Mouse (Mus musculus) heart, adult 2 months (tissue): ENCODE data around the gene Ppp1r8. TPM values are rescaled to one million over a fixed set of nuclear protein-coding genes. Genes with fewer than 3 reads are reported as not detected.
A peak's percentile ranks its signal among the peaks of the same experiment; 100 is the strongest.

ENCODE experiments used
- DNase-seq, 2 experiments: peaks; one replicate each; pipeline ENCODE4 v3.0.0; 2021
- H3K27ac ChIP-seq: fragments of 200-600 bp; 2 replicates; pipeline ENCODE4 v1.8.1; 2022
- H3K27me3 ChIP-seq: fragments of 200-500 bp; 2 replicates; pipeline ENCODE4 v1.6.1; 2012; ENCODE audit warnings: mild to moderate bottlenecking, low read length, inconsistent platforms, mixed read lengths; ENCODE audit not compliant: control insufficient read depth, insufficient read depth
- H3K36me3 ChIP-seq: fragments of 200-500 bp; 2 replicates; pipeline ENCODE4 v1.6.1; 2012; ENCODE audit warnings: low read length, inconsistent platforms; ENCODE audit not compliant: control insufficient read depth, insufficient read depth
- H3K4me1 ChIP-seq: fragments of 200-500 bp; 2 replicates; pipeline ENCODE4 v1.6.1; 2011; ENCODE audit warnings: low read length; ENCODE audit not compliant: control insufficient read depth, insufficient read depth
- H3K4me3 ChIP-seq: fragments of 200-600 bp; 2 replicates; pipeline ENCODE4 v1.8.1; 2022
- H3K79me2 ChIP-seq: fragments of 200-500 bp; replicated peaks from 2 replicates; pipeline ENCODE4 v1.6.1; 2012; ENCODE audit warnings: mild to moderate bottlenecking, inconsistent platforms, low read length, moderate library complexity, mixed read lengths; ENCODE audit not compliant: control insufficient read depth, insufficient read depth
- H3K9ac ChIP-seq: fragments of 200-500 bp; 2 replicates; pipeline ENCODE4 v1.6.1; 2012; ENCODE audit warnings: low read depth, mild to moderate bottlenecking, control low read depth, inconsistent platforms, low read length, mixed read lengths
- CTCF ChIP-seq: fragments of 200-600 bp; IDR thresholded peaks from 2 replicates; pipeline ENCODE4 v1.8.1; 2022; ENCODE audit warnings: antibody characterized with exemption, mild to moderate bottlenecking, moderate library complexity
- EP300 ChIP-seq: fragments of 200-500 bp; IDR thresholded peaks from 2 replicates; pipeline ENCODE4 v1.6.1; 2011; ENCODE audit warnings: low read depth, low read length, control low read depth; ENCODE audit not compliant: insufficient read depth
- POLR2A ChIP-seq: fragments of 200-500 bp; IDR thresholded peaks from 2 replicates; pipeline ENCODE4 v1.6.1; 2011; ENCODE audit warnings: mild to moderate bottlenecking, low read depth, low read length, control low read depth; ENCODE audit not compliant: insufficient read depth
- WGBS: fragments of 180-500 bp; shearing (Covaris S2); methylation state at CpG from one replicate; pipeline ENCODE4 v1.1.7; 2018; 5-methylcytosine and 5-hydroxymethylcytosine counted together
- intact Hi-C: fragments of 180-260 bp; cut with DNase I; formaldehyde crosslinking; loops from one replicate; pipeline ENCODE4 v1.15.1; 2025
- polyA plus RNA-seq: library from polyadenylated mRNA; depleted of rRNA; stranded (reverse); fragments of >200 nt; gene quantifications from 2 replicates; pipeline ENCODE4 v1.2.3, GENCODE M21; 2012; rRNA removed
- total RNA-seq, 2 experiments: library from RNA; stranded (reverse); gene quantifications; 2 replicates each; pipeline ENCODE4 v1.2.3; 2021

The Ppp1r8 gene
- total and polyA plus RNA-seq, 3 experiments, result 18.2 to 19.3 (median 18.2) TPM

DNA sequence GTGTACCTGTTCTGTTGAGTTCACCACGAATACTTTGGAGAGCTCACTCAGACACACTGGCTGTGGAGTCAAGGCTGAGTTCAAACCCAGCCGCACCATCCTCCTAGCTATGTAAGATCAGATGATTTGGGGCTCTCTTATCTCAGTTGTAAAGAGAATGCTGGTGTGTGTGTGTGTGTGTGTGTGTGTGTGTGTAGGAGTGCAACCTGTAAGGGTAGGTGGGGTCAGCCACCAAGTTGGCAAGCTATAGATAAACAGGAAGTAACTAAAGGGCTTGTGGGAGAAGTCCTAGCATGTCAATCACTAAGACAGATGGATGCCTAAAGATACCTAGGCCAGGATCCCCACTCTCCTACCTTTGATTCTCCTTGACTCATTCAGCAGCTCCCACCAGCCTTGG, 59.2 kb downstream of the Ppp1r8 start:
- no peaks in the 10 kb centered on the region for H3K79me2 ChIP-seq
- H3K36me3 ChIP-seq, result no peaks in the 10 kb centered on the region
- no peaks in the 10 kb centered on the region for H3K4me1 ChIP-seq
- no peak overlapping the region for H3K4me3 ChIP-seq
- 82% methylated on average over 2 of the region's 2 CpGs for WGBS
- no peak overlapping the region for H3K27ac ChIP-seq
- TF ChIP-seq POLR2A (no peak), CTCF (no peak), EP300 (no peak)
- intact Hi-C loops, result no loop called here
- no peak for DNase-seq
- H3K9ac ChIP-seq, result no peak overlapping the region
- no peaks in the 10 kb centered on the region for H3K27me3 ChIP-seq

DNA sequence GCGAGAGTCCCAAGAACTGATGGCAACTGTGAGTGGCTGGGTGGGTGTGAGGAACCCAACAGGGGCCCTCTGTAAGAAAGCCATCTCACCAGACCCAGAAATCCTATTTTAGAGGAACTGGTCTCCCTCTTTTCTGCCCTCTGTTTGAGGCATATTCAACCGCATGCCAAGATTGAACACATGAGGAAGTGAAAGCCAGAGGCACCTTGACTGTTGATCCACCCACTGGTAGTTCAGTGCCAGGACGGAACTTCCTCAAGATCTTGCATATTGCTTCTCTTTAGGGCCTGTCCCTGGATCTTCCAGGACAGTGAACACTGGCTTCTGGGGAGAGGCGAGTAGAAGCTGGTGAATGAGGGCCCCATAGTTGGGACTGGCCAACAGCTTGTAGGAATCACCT, 62.7 kb downstream of the Ppp1r8 start:
- H3K79me2 ChIP-seq, result no peaks in the 10 kb centered on the region
- intact Hi-C loops, result no loop called here
- no peaks in the 10 kb centered on the region for H3K36me3 ChIP-seq
- no peak for TF ChIP-seq EP300
- no peak for TF ChIP-seq POLR2A
- no peak for TF ChIP-seq CTCF
- H3K4me1 ChIP-seq, result no peaks in the 10 kb centered on the region
- no peak overlapping the region for H3K27ac ChIP-seq
- no peaks in the 10 kb centered on the region for H3K27me3 ChIP-seq
- DNase-seq, result peak in 1 of 2 experiments; percentile 49
- 89% methylated on average over 4 of the region's 4 CpGs for WGBS
- no peak overlapping the region for H3K9ac ChIP-seq
- H3K4me3 ChIP-seq, result no peak overlapping the region

DNA sequence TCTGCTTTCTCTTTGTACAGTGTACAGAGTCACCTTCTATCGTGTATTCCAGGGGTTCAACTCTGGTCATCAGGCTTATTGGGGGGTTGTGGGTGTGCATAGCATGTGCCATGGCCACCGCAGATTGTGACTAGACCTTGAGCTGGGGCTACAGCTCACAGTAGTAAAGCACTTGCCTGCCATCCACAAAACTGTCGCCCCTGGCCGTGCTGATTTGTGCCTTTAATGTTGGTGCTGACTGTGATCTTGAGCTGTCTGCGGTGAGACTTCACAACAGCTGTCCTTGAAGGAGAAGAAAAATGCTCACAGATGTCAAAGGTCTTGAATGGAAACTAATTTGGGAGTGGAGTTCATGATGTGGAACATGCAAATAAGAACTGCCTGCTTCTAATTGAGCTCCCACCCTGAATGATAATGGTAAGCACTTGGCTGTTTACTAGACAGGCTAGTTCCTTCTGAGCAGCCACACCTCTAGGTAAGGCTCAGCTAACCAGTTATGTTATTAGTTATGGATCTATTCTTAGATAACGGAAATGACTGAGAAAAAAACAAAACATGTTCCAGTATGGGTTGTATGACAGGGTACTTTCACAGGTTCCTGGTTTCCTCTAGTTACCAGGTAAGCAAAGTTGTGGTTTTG, 64.3 kb downstream of the Ppp1r8 start:
- Histone ChIP-seq H3K9ac (no peak overlapping the region), H3K4me1 (no peaks in the 10 kb centered on the region), H3K4me3 (no peak overlapping the region), H3K36me3 (no peaks in the 10 kb centered on the region), H3K27me3 (no peaks in the 10 kb centered on the region), H3K27ac (no peak overlapping the region), H3K79me2 (no peaks in the 10 kb centered on the region)
- TF ChIP-seq CTCF (no peak), POLR2A (no peak), EP300 (no peak)
- DNase-seq, result no peak
- intact Hi-C loops, result no loop called here
- 95% methylated on average over 6 of the region's 6 CpGs for WGBS

Other genes with a start within 250 kb of the Ppp1r8 start
- 10 to 100 TPM; 29.8 to 31.8 TPM for gene Eya3, start 204.2 kb downstream of the Ppp1r8 start, total RNA-seq
- 26.6 and 41.7 TPM in 2 replicates for gene Eya3, start 204.2 kb downstream of the Ppp1r8 start, polyA plus RNA-seq
- gene Xkr8, start 110.6 kb downstream of the Ppp1r8 start, total RNA-seq, result 1 to 10 TPM; 1.2 to 2.9 TPM
- gene Xkr8, start 110.6 kb downstream of the Ppp1r8 start, polyA plus RNA-seq, result 1.6 and 3.3 TPM in 2 replicates
- under 1 TPM; 0.82 to 0.86 TPM for gene Smpdl3b, start 85.9 kb downstream of the Ppp1r8 start, total RNA-seq
- gene Smpdl3b, start 85.9 kb downstream of the Ppp1r8 start, polyA plus RNA-seq, result 1.3 TPM in 2 replicates
- gene Rpa2, start 74.8 kb downstream of the Ppp1r8 start, total RNA-seq, result 10 to 100 TPM; 10.5 to 12.4 TPM
- 9.9 and 14.9 TPM in 2 replicates for gene Rpa2, start 74.8 kb downstream of the Ppp1r8 start, polyA plus RNA-seq
- gene Themis2, start 46.8 kb downstream of the Ppp1r8 start, total RNA-seq, result 1 to 10 TPM; 1.7 to 2.1 TPM
- gene Themis2, start 46.8 kb downstream of the Ppp1r8 start, polyA plus RNA-seq, result 2.4 and 4.5 TPM in 2 replicates
- gene Stx12, start 41.3 kb upstream of the Ppp1r8 start, total RNA-seq, result 10 to 100 TPM; 32.5 to 32.8 TPM
- gene Stx12, start 41.3 kb upstream of the Ppp1r8 start, polyA plus RNA-seq, result 16.2 and 31.7 TPM in 2 replicates
- gene Fam76a, start 79.4 kb upstream of the Ppp1r8 start, total RNA-seq, result 10 to 100 TPM; 29.5 to 45.1 TPM
- gene Fam76a, start 79.4 kb upstream of the Ppp1r8 start, polyA plus RNA-seq, result 13.3 and 16.3 TPM in 2 replicates
- under 1 TPM; 0.43 to 0.47 TPM for gene Fgr, start 130.9 kb upstream of the Ppp1r8 start, total RNA-seq
- 0.73 and 1.7 TPM in 2 replicates for gene Fgr, start 130.9 kb upstream of the Ppp1r8 start, polyA plus RNA-seq
- 10 to 100 TPM; 42.6 to 50.9 TPM for gene Ahdc1, start 168.1 kb upstream of the Ppp1r8 start, total RNA-seq
- gene Ahdc1, start 168.1 kb upstream of the Ppp1r8 start, polyA plus RNA-seq, result 19.5 and 21.8 TPM in 2 replicates